Mouse (Mus musculus) midbrain, embryonic 16.5 days (tissue): ENCODE data around the gene Bbof1. TPM values are rescaled to one million over a fixed set of nuclear protein-coding genes. Genes with fewer than 3 reads are reported as not detected.

Experiments
- ATAC-seq: fragments of 200-750 bp; cut with Nextera tagmentation; 2 replicates; pipeline ENCODE4 v1.8.0; 2017; ENCODE audit warnings: moderate TSS enrichment
- H3K27ac ChIP-seq: fragments of 300-500 bp; sonication (generic); 2 replicates; pipeline ENCODE4 v1.5.1; 2014; ENCODE audit warnings: mild to moderate bottlenecking, low read length, mixed read lengths
- H3K27me3 ChIP-seq: fragments of 300-500 bp; sonication (generic); 2 replicates; pipeline ENCODE4 v1.6.1; 2014; ENCODE audit warnings: low read depth, low read length, mixed read lengths; ENCODE audit not compliant: control insufficient read depth, insufficient read depth
- H3K36me3 ChIP-seq: fragments of 300-500 bp; sonication (generic); 2 replicates; pipeline ENCODE4 v1.6.1; 2014; ENCODE audit warnings: mild to moderate bottlenecking, low read length, moderate library complexity, mixed read lengths; ENCODE audit not compliant: control insufficient read depth, insufficient read depth
- H3K4me1 ChIP-seq: fragments of 300-500 bp; sonication (generic); 2 replicates; pipeline ENCODE4 v1.6.1; 2014; ENCODE audit warnings: mild to moderate bottlenecking, low read length, mixed read lengths; ENCODE audit not compliant: control insufficient read depth, insufficient read depth
- H3K4me2 ChIP-seq: fragments of 300-500 bp; sonication (generic); 2 replicates; pipeline ENCODE4 v1.6.1; 2014; ENCODE audit warnings: mild to moderate bottlenecking, low read length, mixed read lengths
- H3K4me3 ChIP-seq: fragments of 300-500 bp; sonication (generic); 2 replicates; pipeline ENCODE4 v1.5.1; 2014; ENCODE audit warnings: low read depth, mild to moderate bottlenecking, low read length, moderate library complexity, mixed read lengths
- H3K9ac ChIP-seq: fragments of 300-500 bp; sonication (generic); 2 replicates; pipeline ENCODE4 v1.6.1; 2014; ENCODE audit warnings: low read depth, low read length, mixed read lengths
- H3K9me3 ChIP-seq: fragments of 300-500 bp; sonication (generic); replicated peaks from 2 replicates; pipeline ENCODE4 v1.6.1; 2014; ENCODE audit warnings: mild to moderate bottlenecking, low read length, mixed read lengths; ENCODE audit not compliant: control insufficient read depth, poor library complexity, severe bottlenecking
- WGBS: fragments of 180-500 bp; shearing (Covaris S2); extraction: QIAGEN DNeasy Blood & Tissue Kit; methylation state at CpG from one replicate; pipeline ENCODE4 v1.1.7; 2014; 5-methylcytosine and 5-hydroxymethylcytosine counted together
- polyA plus RNA-seq: library from polyadenylated mRNA; unstranded; fragments of >200 nt; fragmentation: Nextera tagmentation; extraction: Ambion mirVana; gene quantifications from 2 replicates; pipeline ENCODE4 v1.2.1, GENCODE M21; 2015

The Bbof1 gene
- polyA plus RNA-seq, 1 experiment from 2014 or later: 4.6 TPM

DNA sequence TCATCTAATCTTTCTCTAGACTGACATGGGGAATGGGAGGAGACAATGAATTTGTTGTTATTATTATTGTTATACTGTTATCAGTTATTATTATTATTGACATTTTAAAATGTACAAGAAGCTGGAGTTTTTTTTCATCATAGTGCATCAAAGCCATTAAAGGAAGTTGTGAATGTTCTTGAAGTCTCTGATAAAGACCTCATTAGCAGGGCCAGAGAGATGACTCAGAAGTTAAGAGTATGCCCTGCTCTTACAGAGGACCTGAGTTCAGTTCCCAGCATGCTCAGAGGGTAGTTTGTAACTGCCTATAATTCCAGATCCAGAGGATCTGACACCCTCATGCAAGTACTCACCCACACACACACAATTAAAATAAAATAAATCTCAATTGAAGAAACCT lies 11.2 kb upstream of the Bbof1 start:
- Histone ChIP-seq H3K9me3 (no peaks in the 10 kb centered on the region), H3K9ac (no peak overlapping the region), H3K4me1 (no peaks in the 10 kb centered on the region), H3K27ac (no peak overlapping the region), H3K4me3 (no peak overlapping the region), H3K27me3 (no peaks in the 10 kb centered on the region), H3K4me2 (no peak overlapping the region), H3K36me3 (0 out of 2 replicates have a peak, but pooled peaks cover 2% of the 10 kb centered on the region)
- no peak for ATAC-seq

DNA sequence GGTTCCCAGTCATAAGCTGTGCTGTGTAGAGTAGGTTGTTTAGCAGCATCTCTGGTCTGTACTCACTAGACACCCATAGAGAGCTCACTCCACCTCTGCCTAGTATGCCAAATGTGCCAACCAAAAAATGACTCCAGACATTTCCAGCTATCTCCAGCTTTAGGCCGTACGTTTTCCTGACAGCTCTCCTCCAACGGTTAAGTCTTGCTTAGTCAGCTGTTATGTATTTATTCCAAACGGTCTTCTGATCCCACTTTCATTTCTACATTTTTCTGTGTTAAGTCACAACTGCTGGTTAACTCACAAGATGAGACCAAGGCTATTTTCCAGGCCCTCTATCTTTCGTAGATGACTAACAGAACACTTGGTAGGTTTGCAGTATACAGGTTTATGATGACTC lies 10.2 kb upstream of the Bbof1 start:
- no peaks in the 10 kb centered on the region for H3K27me3 ChIP-seq
- H3K4me2 ChIP-seq: no peak overlapping the region
- no peaks in the 10 kb centered on the region for H3K9me3 ChIP-seq
- H3K27ac ChIP-seq: no peak overlapping the region
- H3K4me1 ChIP-seq: no peaks in the 10 kb centered on the region
- no peak overlapping the region for H3K4me3 ChIP-seq
- H3K36me3 ChIP-seq: no peaks in the 10 kb centered on the region
- no peak for ATAC-seq
- no peak overlapping the region for H3K9ac ChIP-seq
- WGBS: 89% methylated on average over 5 of the region's 5 CpGs

DNA sequence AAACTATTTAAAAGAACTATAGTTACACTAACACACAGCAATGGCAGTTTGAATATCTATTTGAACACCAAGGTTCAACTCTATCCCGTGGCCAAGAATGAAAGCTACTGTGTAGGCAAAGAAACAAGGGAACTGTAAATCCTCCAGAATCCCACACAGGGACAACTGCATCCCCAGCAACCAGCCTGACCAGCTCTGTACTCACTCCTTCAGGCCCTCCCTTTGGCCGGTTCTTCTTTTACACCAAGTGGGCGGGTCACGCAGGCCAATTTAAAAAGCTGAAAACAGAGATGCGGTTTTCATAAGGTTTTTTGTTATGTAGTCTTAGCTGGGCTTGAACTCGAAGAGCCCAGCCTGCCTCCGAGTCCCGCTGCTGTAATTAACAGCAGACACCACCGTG lies 9.7 kb upstream of the Bbof1 start:
- no peak overlapping the region for H3K27ac ChIP-seq
- no peaks in the 10 kb centered on the region for H3K4me1 ChIP-seq
- H3K9me3 ChIP-seq: no peaks in the 10 kb centered on the region
- H3K4me2 ChIP-seq: no peak overlapping the region
- no peaks in the 10 kb centered on the region for H3K36me3 ChIP-seq
- no peak overlapping the region for H3K4me3 ChIP-seq
- H3K27me3 ChIP-seq: no peaks in the 10 kb centered on the region
- WGBS: 85% methylated on average over 9 of the region's 9 CpGs
- no peak for ATAC-seq
- H3K9ac ChIP-seq: no peak overlapping the region

DNA sequence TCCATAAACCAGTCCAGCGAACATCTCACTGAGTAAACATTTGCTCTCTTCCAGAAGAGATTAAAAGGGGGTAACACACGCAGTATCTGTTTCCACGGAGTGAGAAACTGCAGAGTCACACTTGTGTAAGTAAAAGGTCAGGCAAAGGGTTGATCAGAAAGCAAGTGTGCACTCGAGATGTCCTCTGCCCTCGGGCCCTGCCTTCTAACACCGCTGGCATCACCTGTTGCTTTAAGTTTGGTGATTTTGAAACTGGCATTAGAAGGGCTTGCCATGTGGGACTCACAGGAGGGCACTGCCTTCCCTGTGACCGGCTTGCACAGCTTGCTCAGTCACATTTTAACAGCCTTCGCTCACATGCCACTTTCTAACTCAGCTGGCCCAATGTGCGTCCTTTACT lies 9.2 kb upstream of the Bbof1 start:
- Histone ChIP-seq H3K4me2 (no peak overlapping the region), H3K9me3 (no peaks in the 10 kb centered on the region), H3K4me3 (no peak overlapping the region), H3K9ac (no peak overlapping the region), H3K4me1 (no peaks in the 10 kb centered on the region), H3K36me3 (no peaks in the 10 kb centered on the region), H3K27ac (no peak overlapping the region), H3K27me3 (no peaks in the 10 kb centered on the region)
- ATAC-seq: no peak
- 82% methylated on average over 9 of the region's 9 CpGs for WGBS

DNA sequence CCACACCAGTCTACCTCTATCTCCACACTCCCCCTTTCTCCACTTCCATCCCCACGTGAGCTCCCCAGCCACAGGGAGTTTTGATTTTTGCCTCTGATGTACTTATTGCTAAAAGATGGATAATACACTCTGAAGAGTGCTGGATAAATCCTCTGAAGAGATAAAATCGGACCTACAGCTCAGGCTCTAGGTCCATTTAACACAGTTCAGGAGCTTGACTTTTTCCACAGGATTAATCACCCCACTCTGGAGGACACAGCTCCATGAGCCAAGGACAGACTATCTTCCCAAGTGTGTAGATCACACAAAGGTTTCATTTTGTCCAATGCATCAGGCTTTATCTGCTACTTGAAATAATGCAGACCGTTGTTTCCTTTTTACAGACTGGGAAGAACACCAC lies 8.8 kb upstream of the Bbof1 start:
- no peak for ATAC-seq
- Histone ChIP-seq H3K4me2 (no peak overlapping the region), H3K27me3 (no peaks in the 10 kb centered on the region), H3K27ac (no peak overlapping the region), H3K4me3 (no peak overlapping the region), H3K9me3 (no peaks in the 10 kb centered on the region), H3K4me1 (no peaks in the 10 kb centered on the region), H3K36me3 (no peaks in the 10 kb centered on the region), H3K9ac (no peak overlapping the region)
- WGBS: 83% methylated on average over 3 of the region's 3 CpGs

DNA sequence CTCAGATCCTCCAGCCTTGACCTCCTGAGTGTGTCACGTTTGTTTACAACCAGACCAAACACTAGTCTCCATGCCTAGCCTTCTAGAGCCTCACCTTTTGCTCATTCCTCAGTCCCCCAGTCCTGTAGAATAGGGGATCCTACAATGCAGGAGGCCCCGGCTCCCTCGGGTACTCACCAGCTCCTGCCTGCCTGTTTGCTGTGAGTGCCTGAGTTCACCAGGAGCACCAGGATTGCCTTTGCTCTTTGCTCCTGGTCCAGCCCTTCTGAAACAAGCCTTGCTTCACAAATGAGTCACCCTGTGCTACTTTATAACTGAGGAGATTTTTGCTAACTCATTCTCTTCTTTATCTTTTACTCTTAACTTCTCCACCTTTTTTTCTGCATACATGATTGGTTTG lies 8.2 kb upstream of the Bbof1 start:
- Histone ChIP-seq H3K27me3 (no peaks in the 10 kb centered on the region), H3K4me3 (no peak overlapping the region), H3K4me1 (no peaks in the 10 kb centered on the region), H3K4me2 (no peak overlapping the region), H3K27ac (no peak overlapping the region), H3K9me3 (no peaks in the 10 kb centered on the region), H3K36me3 (no peaks in the 10 kb centered on the region), H3K9ac (no peak overlapping the region)
- WGBS: 76% methylated on average over 3 of the region's 3 CpGs
- no peak for ATAC-seq

DNA sequence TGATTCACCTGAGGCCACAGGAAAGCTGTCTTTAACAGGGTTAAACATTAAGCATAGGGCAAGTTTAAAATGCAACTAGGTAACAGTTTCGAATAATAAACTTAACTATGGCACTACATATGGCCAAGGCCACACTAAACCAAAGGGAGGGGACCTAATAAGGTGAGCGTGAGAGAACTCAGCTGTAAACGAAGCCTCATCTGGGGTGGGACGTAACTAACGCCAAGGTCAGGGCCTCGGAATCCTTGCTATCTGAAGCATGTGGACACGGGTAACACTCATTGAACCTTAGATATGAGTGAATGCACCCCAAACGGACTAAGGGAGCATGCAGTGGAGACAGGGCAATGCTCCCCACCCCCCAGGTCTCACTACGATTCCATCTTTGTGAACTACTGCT lies 5.9 kb upstream of the Bbof1 start:
- H3K36me3 ChIP-seq: no peaks in the 10 kb centered on the region
- H3K27me3 ChIP-seq: no peaks in the 10 kb centered on the region
- WGBS: 86% methylated on average over 9 of the region's 9 CpGs
- no peak overlapping the region for H3K27ac ChIP-seq
- peaks cover 3% of the 10 kb centered on the region; the same call in 1 of the 2 replicates for H3K4me1 ChIP-seq
- no peak for ATAC-seq
- no peaks in the 10 kb centered on the region for H3K9me3 ChIP-seq
- no peak overlapping the region for H3K4me3 ChIP-seq
- H3K4me2 ChIP-seq: no peak overlapping the region
- no peak overlapping the region for H3K9ac ChIP-seq

DNA sequence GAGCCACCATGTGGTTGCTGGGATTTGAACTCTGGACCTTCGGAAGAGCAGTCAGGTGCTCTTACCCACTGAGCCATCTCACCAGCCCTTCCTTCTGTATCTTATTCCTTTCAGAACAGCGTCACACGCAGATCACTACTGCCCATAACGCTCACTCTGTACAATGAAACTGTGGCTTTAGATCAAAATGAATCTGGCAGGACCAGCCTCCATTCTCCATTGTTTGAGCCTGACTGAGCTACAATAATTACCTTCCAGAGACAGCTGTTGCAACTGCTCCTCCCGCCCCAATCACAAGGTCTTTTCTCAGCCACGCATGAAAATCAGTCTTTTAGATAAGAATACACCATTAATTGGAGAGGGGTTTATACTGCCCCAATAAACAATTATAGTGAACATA lies 4.3 kb upstream of the Bbof1 start:
- Histone ChIP-seq H3K27me3 (no peaks in the 10 kb centered on the region), H3K4me2 (no peak overlapping the region), H3K36me3 (no peaks in the 10 kb centered on the region), H3K9ac (no peak overlapping the region), H3K9me3 (no peaks in the 10 kb centered on the region), H3K4me1 (peaks cover 7% of the 10 kb centered on the region; the same call in 1 of the 2 replicates), H3K4me3 (no peak overlapping the region), H3K27ac (no peak overlapping the region)
- WGBS: 71% methylated on average over 6 of the region's 6 CpGs
- no peak for ATAC-seq

DNA sequence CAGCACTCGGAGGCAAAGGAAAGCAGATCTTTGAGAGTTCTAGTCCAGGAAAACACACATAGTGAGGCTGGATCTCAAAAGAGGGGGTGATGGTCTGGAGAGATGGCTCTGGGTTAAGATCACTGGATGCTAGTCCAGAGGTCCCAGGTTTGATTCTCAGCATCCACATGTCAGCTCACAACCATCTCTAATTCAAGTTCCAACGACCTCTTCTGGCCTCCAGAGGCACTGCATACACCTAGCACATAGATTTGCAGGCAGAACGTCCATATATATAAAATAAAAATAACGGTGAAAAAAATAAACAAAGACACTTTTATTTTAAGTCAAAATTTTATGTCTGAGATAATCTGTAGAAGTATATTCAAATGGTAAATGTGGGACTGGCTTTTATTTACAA lies 1.6 kb upstream of the Bbof1 start:
- Histone ChIP-seq H3K27ac (no peak overlapping the region), H3K9me3 (no peaks in the 10 kb centered on the region), H3K27me3 (no peaks in the 10 kb centered on the region), H3K36me3 (no peaks in the 10 kb centered on the region), H3K4me1 (peaks cover 8% of the 10 kb centered on the region; the same call in 1 of the 2 replicates), H3K9ac (no peak overlapping the region), H3K4me2 (no peak overlapping the region), H3K4me3 (no peak overlapping the region)
- ATAC-seq: no peak
- 68% methylated on average over 4 of the region's 4 CpGs for WGBS
